7 mouse cellular contexts compared by ENCODE assay signal in the genomic region with DNA sequence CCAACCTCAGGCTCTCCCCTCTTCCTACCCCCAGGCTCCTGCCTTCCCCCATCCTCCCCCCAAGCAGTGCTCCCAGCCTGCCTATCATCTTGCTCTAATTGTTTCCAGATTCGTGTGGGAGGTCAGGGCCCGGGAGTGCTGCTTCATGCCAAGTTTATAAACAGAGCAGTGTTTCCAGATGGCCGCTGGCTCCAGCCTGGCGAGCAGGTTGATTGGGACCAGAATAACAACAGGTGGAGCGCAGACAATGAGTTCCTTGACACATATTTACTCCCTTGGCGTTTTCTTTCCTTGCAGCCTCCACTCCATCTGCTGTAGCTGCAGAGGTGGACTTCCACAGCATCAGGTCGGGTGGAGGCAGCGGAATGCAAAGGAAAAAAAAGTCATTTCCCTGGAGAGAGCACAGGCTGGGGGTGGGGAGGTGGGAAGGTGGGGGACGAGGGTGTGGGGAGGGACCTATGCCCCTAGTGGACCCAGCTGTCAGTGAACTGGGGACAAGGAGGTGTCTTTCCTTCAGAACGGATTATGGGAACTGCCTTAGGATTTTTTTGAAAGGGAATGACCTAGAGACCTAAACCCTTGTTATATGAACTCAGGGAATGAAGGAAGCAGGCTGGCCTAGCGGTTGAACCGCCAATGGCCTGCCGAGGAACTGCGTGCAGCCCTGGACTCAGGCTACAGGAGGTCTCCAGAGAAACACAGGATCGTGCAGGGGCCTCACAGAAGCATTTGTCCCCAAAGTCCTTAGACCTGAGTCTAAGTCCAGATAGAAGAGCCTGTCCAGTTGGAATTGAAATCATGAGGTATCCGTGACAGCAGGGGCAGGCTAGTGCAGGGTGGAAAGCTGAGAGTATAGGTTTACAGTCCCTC.
DNase-seq lines count a peak whose midpoint lies in the region; ATAC-seq and TF ChIP-seq lines count a peak whose summit lies in the region.

No protein-coding gene starts in this region.

- peak; percentile 71 for DNase-seq in cerebellum, adult 11-12 months
- peak; percentile 73 for DNase-seq in heart, postnatal 0 days (ENCODE audit: low spot score)
- peak; percentile 24 to 59 for DNase-seq in kidney, postnatal 25 days
- peak; percentile 43 for DNase-seq in liver, embryonic 11.5 days (ENCODE audit: low spot score)
- peak; percentile 36 for DNase-seq in ovary, postnatal 10 days (ENCODE audit: low spot score)

- no peak overlapping the region for H3K27ac ChIP-seq in forebrain, embryonic 15.5 days (replicated peaks)
- H3K27ac ChIP-seq in heart, postnatal 0 days (ENCODE audit: low read depth), result peak overlapping the region; percentile 64
- peak overlapping the region; percentile 28 for H3K27ac ChIP-seq in liver, embryonic 11.5 days (ENCODE audit: low read depth, low read length)

- TF ChIP-seq CTCF in heart, postnatal 0 days (IDR thresholded peaks at IDR 0.05; ENCODE audit: low read depth), result no peak

- no peaks in the 10 kb centered on the region for H3K9me3 ChIP-seq in forebrain, embryonic 15.5 days
- H3K9me3 ChIP-seq in heart, postnatal 0 days (replicated peaks; ENCODE audit: control insufficient read depth, low read length), result no peaks in the 10 kb centered on the region
- no peaks in the 10 kb centered on the region for H3K9me3 ChIP-seq in liver, embryonic 11.5 days (ENCODE audit: control insufficient read depth, low read length)

- H3K4me3 ChIP-seq in forebrain, embryonic 15.5 days, result no peak overlapping the region
- H3K4me3 ChIP-seq in heart, postnatal 0 days (ENCODE audit: low read depth, low read length), result peak overlapping the region; percentile 24; the same call in 1 of the 2 replicates
- no peak overlapping the region for H3K4me3 ChIP-seq in liver, embryonic 11.5 days (ENCODE audit: low read depth, low read length)

- peaks cover 32% of the 10 kb centered on the region for H3K4me1 ChIP-seq in forebrain, embryonic 15.5 days
- peaks cover 23% of the 10 kb centered on the region for H3K4me1 ChIP-seq in heart, postnatal 0 days (ENCODE audit: control insufficient read depth, insufficient read depth)
- H3K4me1 ChIP-seq in liver, embryonic 11.5 days (replicated peaks; ENCODE audit: control insufficient read depth, insufficient read depth, low read length), result no peaks in the 10 kb centered on the region

- no peaks in the 10 kb centered on the region for H3K27me3 ChIP-seq in forebrain, embryonic 15.5 days
- no peaks in the 10 kb centered on the region for H3K27me3 ChIP-seq in heart, postnatal 0 days (ENCODE audit: control insufficient read depth, insufficient read depth, low read length)
- H3K27me3 ChIP-seq in liver, embryonic 11.5 days (replicated peaks; ENCODE audit: control insufficient read depth, insufficient read depth, low read length), result no peaks in the 10 kb centered on the region

- no peaks in the 10 kb centered on the region for H3K36me3 ChIP-seq in forebrain, embryonic 15.5 days
- no peaks in the 10 kb centered on the region for H3K36me3 ChIP-seq in heart, postnatal 0 days (replicated peaks; ENCODE audit: control insufficient read depth, insufficient read depth, low read length)
- no peaks in the 10 kb centered on the region for H3K36me3 ChIP-seq in liver, embryonic 11.5 days (ENCODE audit: control insufficient read depth, insufficient read depth, low read length)

- peak; percentile 78 for ATAC-seq in forebrain, embryonic 15.5 days (replicated peaks)
- ATAC-seq in heart, postnatal 0 days (ENCODE audit: insufficient read depth, low read depth), result peak; percentile 87
- ATAC-seq in liver, embryonic 11.5 days (replicated peaks; ENCODE audit: low FRiP score), result peak; percentile 53
- no peak for ATAC-seq in erythroblast, adult 5-6 weeks (replicated peaks; ENCODE audit: low FRiP score, poor library complexity, severe bottlenecking)

- H3K4me2 ChIP-seq in forebrain, embryonic 15.5 days (replicated peaks), result 0 out of 2 replicates have a peak overlapping the region, but pooled peaks have one; percentile 7
- peak overlapping the region; percentile 53 for H3K4me2 ChIP-seq in heart, postnatal 0 days (ENCODE audit: low read depth, low read length)
- H3K4me2 ChIP-seq in liver, embryonic 11.5 days, result peak overlapping the region; percentile 26; the same call in 1 of the 2 replicates

- 5% methylated on average over 16 of the region's 16 CpGs for WGBS in forebrain, embryonic 15.5 days
- 6% methylated on average over 16 of the region's 16 CpGs for WGBS in heart, postnatal 0 days
- WGBS in liver, embryonic 11.5 days, result 11% methylated on average over 16 of the region's 16 CpGs

- no peak overlapping the region for H3K9ac ChIP-seq in forebrain, embryonic 15.5 days (replicated peaks)
- 0 out of 2 replicates have a peak overlapping the region, but pooled peaks have one; percentile 17 for H3K9ac ChIP-seq in heart, postnatal 0 days (replicated peaks; ENCODE audit: low read depth, low read length)
- no peak overlapping the region for H3K9ac ChIP-seq in liver, embryonic 11.5 days (ENCODE audit: low read depth, low read length)

- TF ChIP-seq EP300 in heart, postnatal 0 days (IDR thresholded peaks at IDR 0.05; ENCODE audit: low read depth), result no peak
